Mouse (Mus musculus) C2C12 (cell line): Measurements from ENCODE around the gene Gadd45b. TPM values are rescaled to one million over a fixed set of nuclear protein-coding genes. Genes with fewer than 3 reads are reported as not detected.

Source experiments
- H3K27me3 ChIP-seq: one replicate; pipeline ENCODE4 v1.6.1; 2011; ENCODE audit not compliant: control insufficient read depth, insufficient read depth, insufficient read length
- H3K36me3 ChIP-seq: one replicate; pipeline ENCODE4 v1.6.1; 2011; ENCODE audit not compliant: control insufficient read depth, insufficient read depth
- H3K4me3 ChIP-seq: one replicate; pipeline ENCODE4 v1.5.1; 2011; ENCODE audit warnings: mild to moderate bottlenecking, control low read depth; ENCODE audit not compliant: poor library complexity, insufficient read depth, severe bottlenecking
- H3K79me2 ChIP-seq: one replicate; pipeline ENCODE4 v1.6.1; 2011; ENCODE audit not compliant: control insufficient read depth, insufficient read depth
- H3K79me3 ChIP-seq: one replicate; pipeline ENCODE4 v1.6.1; 2011; ENCODE audit warnings: low read depth, control low read depth
- H3ac ChIP-seq: one replicate; pipeline ENCODE3; 2011; ENCODE audit warnings: low read depth; ENCODE audit not compliant: control insufficient read depth, insufficient read length
- CEBPB ChIP-seq: IDR thresholded peaks from one replicate; pipeline ENCODE4 v1.6.1; 2011; ENCODE audit warnings: low read depth, mild to moderate bottlenecking, control low read depth, moderate library complexity
- CTCF ChIP-seq: IDR thresholded peaks from one replicate; pipeline ENCODE4 v1.5.1; 2011; ENCODE audit not compliant: control insufficient read depth, insufficient read depth, insufficient read length
- FOSL1 ChIP-seq: IDR thresholded peaks from one replicate; pipeline ENCODE4 v1.8.0; 2011; ENCODE audit warnings: mild to moderate bottlenecking, low read length; ENCODE audit not compliant: poor library complexity, insufficient read depth, severe bottlenecking
- MAX ChIP-seq: IDR thresholded peaks from one replicate; pipeline ENCODE4 v1.6.1; 2011; ENCODE audit warnings: mild to moderate bottlenecking, control low read depth
- MYOD1 ChIP-seq: IDR thresholded peaks from one replicate; pipeline ENCODE4 v1.6.1; 2011; ENCODE audit warnings: low read depth; ENCODE audit not compliant: control insufficient read depth, insufficient read length
- MYOG ChIP-seq: IDR thresholded peaks from one replicate; pipeline ENCODE4 v1.6.1; 2011; ENCODE audit not compliant: control insufficient read depth, insufficient read length; ENCODE audit errors: extremely low read depth
- USF1 ChIP-seq: IDR thresholded peaks from one replicate; pipeline ENCODE4 v1.6.1; 2011; ENCODE audit warnings: low read depth, mild to moderate bottlenecking, control low read depth, moderate library complexity
- polyA plus RNA-seq: library from polyadenylated mRNA; unstranded; fragments of >200 nt; fragmentation: generic; extraction: Trizol; gene quantifications from one replicate; pipeline ENCODE4 v1.2.1, GENCODE M21; 2012; ENCODE audit warnings: missing spikeins

Gadd45b gene
- polyA plus RNA-seq, 1 experiment, result 37.2 TPM

- TF ChIP-seq MYOD1 (no peak), USF1 (no peak), MAX (no peak), CEBPB (no peak), FOSL1 (no peak), CTCF (no peak), MYOG (no peak)
- Histone ChIP-seq H3K27me3 (no peaks in the 10 kb centered on the region), H3K79me2 (no peaks in the 10 kb centered on the region), H3K36me3 (no peaks in the 10 kb centered on the region), H3K4me3 (no peak overlapping the region), H3K79me3 (no peaks in the 10 kb centered on the region), H3ac (no peak overlapping the region)
These were observed 13.0 kb downstream of the Gadd45b start for GRCm38 (mm10) chr10:80942919-80943318.

- no peak overlapping the region for H3K4me3 ChIP-seq
- no peaks in the 10 kb centered on the region for H3K27me3 ChIP-seq
- H3ac ChIP-seq, result no peak overlapping the region
- H3K79me2 ChIP-seq, result no peaks in the 10 kb centered on the region
- no peaks in the 10 kb centered on the region for H3K36me3 ChIP-seq
- H3K79me3 ChIP-seq, result no peaks in the 10 kb centered on the region
- TF ChIP-seq FOSL1 (no peak), CEBPB (no peak), MAX (no peak), MYOG (no peak), MYOD1 (no peak), CTCF (no peak), USF1 (no peak)
These were observed 13.8 kb downstream of the Gadd45b start for GRCm38 (mm10) chr10:80943701-80944100.

- no peaks in the 10 kb centered on the region for H3K79me2 ChIP-seq
- no peak overlapping the region for H3ac ChIP-seq
- no peak overlapping the region for H3K4me3 ChIP-seq
- no peak for TF ChIP-seq USF1
- peak; percentile 10 for TF ChIP-seq CEBPB
- no peak for TF ChIP-seq MYOG
- H3K79me3 ChIP-seq, result no peaks in the 10 kb centered on the region
- no peaks in the 10 kb centered on the region for H3K27me3 ChIP-seq
- H3K36me3 ChIP-seq, result no peaks in the 10 kb centered on the region
These were observed 14.4 kb downstream of the Gadd45b start for GRCm38 (mm10) chr10:80944231-80944630.

DNA sequence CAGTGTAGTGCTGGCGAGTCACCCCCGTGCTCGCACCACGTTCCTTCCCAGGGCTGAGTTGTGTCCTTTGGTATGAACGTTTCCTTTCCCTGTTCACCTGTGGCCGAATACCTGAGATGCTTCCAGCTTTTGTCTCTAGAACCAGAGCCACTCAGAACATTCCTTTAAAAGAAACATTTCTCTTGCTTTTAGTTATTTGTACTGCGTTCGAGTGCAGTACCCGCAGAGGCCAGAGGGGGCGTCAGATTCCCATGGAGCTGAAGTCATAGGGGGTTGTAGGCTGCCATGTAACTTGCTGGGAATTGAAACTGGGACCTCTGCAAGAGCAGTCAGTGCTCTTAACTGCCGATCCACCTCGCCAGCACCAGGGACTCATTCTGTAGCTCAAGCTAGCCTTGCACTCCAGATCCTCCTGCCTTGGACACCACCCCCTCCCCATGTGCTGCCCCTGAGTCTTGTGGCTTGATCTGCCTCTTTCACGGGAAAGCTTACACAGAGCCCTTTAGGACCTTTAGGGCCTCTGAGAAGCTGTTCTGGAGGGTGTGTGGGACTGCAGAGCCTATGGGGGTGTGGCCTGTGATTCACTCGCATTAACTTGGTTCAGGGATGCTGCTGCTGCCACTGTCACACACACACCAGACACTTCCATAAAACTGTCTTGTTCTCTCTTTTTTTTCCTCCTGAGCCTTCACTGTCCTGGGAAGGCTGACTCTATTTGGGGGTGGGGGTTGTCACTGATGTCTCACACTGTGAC lies 17.0 kb downstream of the Gadd45b start:
- Histone ChIP-seq H3K27me3 (no peaks in the 10 kb centered on the region), H3ac (no peak overlapping the region), H3K79me2 (no peaks in the 10 kb centered on the region), H3K36me3 (no peaks in the 10 kb centered on the region), H3K79me3 (no peaks in the 10 kb centered on the region), H3K4me3 (no peak overlapping the region)
- no peak for TF ChIP-seq CTCF
- no peak for TF ChIP-seq MYOG
- TF ChIP-seq MAX, result no peak
- TF ChIP-seq MYOD1, result no peak
- TF ChIP-seq CEBPB, result no peak
- TF ChIP-seq FOSL1, result no peak
- no peak for TF ChIP-seq USF1

DNA sequence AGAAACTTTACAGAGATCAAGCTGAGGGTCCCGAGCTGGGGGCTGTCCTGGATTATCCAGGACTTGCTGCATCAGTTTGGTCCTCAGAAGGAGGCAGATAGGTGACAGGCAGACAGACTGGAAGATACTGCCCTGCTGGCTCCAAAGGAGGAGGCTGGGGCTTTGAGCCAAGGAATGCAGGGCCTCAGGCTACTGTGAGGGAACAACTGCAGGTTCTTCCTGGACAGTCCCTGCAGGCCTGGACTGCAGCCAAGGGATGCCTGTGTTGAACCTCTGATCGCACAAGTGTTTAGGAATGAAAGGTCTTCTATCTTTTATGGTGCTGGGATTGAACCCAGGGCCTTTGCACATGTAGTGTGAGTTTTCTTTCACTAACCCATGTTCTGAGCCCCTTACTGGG lies 17.9 kb downstream of the Gadd45b start:
- H3K27me3 ChIP-seq, result no peaks in the 10 kb centered on the region
- no peaks in the 10 kb centered on the region for H3K79me2 ChIP-seq
- no peaks in the 10 kb centered on the region for H3K79me3 ChIP-seq
- TF ChIP-seq CEBPB (no peak), MYOD1 (no peak)
- H3K36me3 ChIP-seq, result no peaks in the 10 kb centered on the region
- H3K4me3 ChIP-seq, result no peak overlapping the region
- no peak overlapping the region for H3ac ChIP-seq

DNA sequence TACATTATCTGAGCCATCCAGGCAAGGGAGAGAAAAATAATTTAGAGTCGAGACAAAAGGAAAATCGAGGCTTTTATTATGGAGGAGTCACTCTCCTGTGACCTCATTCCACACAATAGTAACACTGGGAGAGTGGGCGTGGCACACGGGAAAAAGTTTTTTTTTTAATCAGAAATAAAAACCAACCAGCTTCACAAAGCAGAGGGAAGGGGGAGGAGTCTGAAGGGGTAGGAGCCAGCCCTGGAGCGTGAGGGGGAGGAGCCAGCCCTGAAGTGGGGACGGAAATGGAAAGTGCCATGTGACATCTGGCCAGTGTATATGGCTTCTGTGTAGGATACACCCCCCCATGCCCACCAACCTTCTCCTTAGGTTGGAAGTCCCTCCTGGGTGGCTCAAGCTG lies 18.7 kb downstream of the Gadd45b start:
- Histone ChIP-seq H3K36me3 (no peaks in the 10 kb centered on the region), H3K4me3 (no peak overlapping the region), H3ac (no peak overlapping the region), H3K79me2 (no peaks in the 10 kb centered on the region), H3K27me3 (no peaks in the 10 kb centered on the region), H3K79me3 (no peaks in the 10 kb centered on the region)
- TF ChIP-seq USF1 (peak; percentile 72), FOSL1 (no peak)
